Comparison of ENCODE assay signal across 10 mouse cellular contexts in genomic region chr1:35266626-35267025, GRCm38 (mm10).
DNase-seq lines count a peak whose midpoint lies in the region; ATAC-seq and TF ChIP-seq lines count a peak whose summit lies in the region.
"Had no signal": no experiment of that assay in that cellular context is flagged by ENCODE, and none has a peak within 500 bp of the region (broad histone marks: within the 10 kb centered on the region; RNA-seq: fewer than 3 reads in every experiment).

No protein-coding gene starts in this region.

- no peak overlapping the region for H3K9ac ChIP-seq in kidney, postnatal 0 days (ENCODE audit: low read depth, low read length)
- H3K9ac ChIP-seq: limb, embryonic 12.5 days had no signal

- no peak overlapping the region for H3K4me2 ChIP-seq in kidney, postnatal 0 days (ENCODE audit: low read length)
- H3K4me2 ChIP-seq: limb, embryonic 12.5 days had no signal

- WGBS in kidney, postnatal 0 days = 56% methylated on average over 7 of the region's 7 CpGs

- H3K27ac ChIP-seq in kidney, postnatal 0 days = no peak overlapping the region
- no peak overlapping the region for H3K27ac ChIP-seq in embryonic fibroblast, embryonic 13.5 days (ENCODE audit: insufficient read depth, low read length)
- H3K27ac ChIP-seq: limb, embryonic 12.5 days had no signal

- H3K9me3 ChIP-seq in kidney, postnatal 0 days (replicated peaks; ENCODE audit: low read length) = no peaks in the 10 kb centered on the region
- H3K9me3 ChIP-seq: limb, embryonic 12.5 days had no signal

- no peaks in the 10 kb centered on the region for H3K4me1 ChIP-seq in kidney, postnatal 0 days (replicated peaks; ENCODE audit: insufficient read depth, low read length)
- no peaks in the 10 kb centered on the region for H3K4me1 ChIP-seq in embryonic fibroblast, embryonic 13.5 days (ENCODE audit: control insufficient read depth, insufficient read depth, low read length)
- H3K4me1 ChIP-seq: limb, embryonic 12.5 days had no signal

- peak; percentile 2 to 7 for DNase-seq in cerebellum, adult 18-20 months
- DNase-seq in cerebellum, adult 11-12 months = no peak
- DNase-seq in kidney, postnatal 0 days (ENCODE audit: low spot score) = peak; percentile 29
- DNase-seq in kidney, adult 11 months = no peak
- peak; percentile 1 for DNase-seq in 416B (ENCODE audit: low read depth)
- no peak for DNase-seq in MN1 (ENCODE audit: low spot score)
- DNase-seq in gastrocnemius, postnatal 25 days = no peak

- H3K4me3 ChIP-seq in kidney, postnatal 0 days (replicated peaks; ENCODE audit: low read depth, low read length) = no peak overlapping the region
- H3K4me3 ChIP-seq in embryonic fibroblast, embryonic 13.5 days (ENCODE audit: insufficient read depth, low read length) = no peak overlapping the region
- H3K4me3 ChIP-seq: limb, embryonic 12.5 days; myocyte had no signal

- no peaks in the 10 kb centered on the region for H3K27me3 ChIP-seq in kidney, postnatal 0 days (ENCODE audit: insufficient read depth, low read length)
- H3K27me3 ChIP-seq: limb, embryonic 12.5 days had no signal

- no peak for TF ChIP-seq POLR2A in embryonic fibroblast, embryonic 13.5 days (IDR thresholded peaks at IDR 0.05; ENCODE audit: low read depth, low read length)

- no peak for ATAC-seq in kidney, postnatal 0 days (replicated peaks; ENCODE audit: low FRiP score, low read depth)

- no peaks in the 10 kb centered on the region for H3K36me3 ChIP-seq in kidney, postnatal 0 days (ENCODE audit: insufficient read depth, low read length)
- H3K36me3 ChIP-seq: limb, embryonic 12.5 days had no signal

- TF ChIP-seq CTCF in kidney, postnatal 0 days (IDR thresholded peaks at IDR 0.05; ENCODE audit: low read depth) = peak; percentile 62
- peak; percentile 55; the same call in 1 of the 2 replicates for TF ChIP-seq CTCF in embryonic fibroblast, embryonic 13.5 days (IDR thresholded peaks at IDR 0.05; ENCODE audit: borderline replicate concordance, insufficient read depth, low read length)

Comparison
In these comparisons a context has a peak if more than half of its experiments do, and no peak if none do; other contexts are left out.
1. DNase-seq: peak in cerebellum, adult 18-20 months (2 of 2), kidney, postnatal 0 days (single experiment) and 416B (single experiment); none in cerebellum, adult 11-12 months (single experiment), kidney, adult 11 months (single experiment), MN1 (single experiment) and gastrocnemius, postnatal 25 days (single experiment).